ENCODE assay signal across 12 mouse cellular contexts in the genomic region with DNA sequence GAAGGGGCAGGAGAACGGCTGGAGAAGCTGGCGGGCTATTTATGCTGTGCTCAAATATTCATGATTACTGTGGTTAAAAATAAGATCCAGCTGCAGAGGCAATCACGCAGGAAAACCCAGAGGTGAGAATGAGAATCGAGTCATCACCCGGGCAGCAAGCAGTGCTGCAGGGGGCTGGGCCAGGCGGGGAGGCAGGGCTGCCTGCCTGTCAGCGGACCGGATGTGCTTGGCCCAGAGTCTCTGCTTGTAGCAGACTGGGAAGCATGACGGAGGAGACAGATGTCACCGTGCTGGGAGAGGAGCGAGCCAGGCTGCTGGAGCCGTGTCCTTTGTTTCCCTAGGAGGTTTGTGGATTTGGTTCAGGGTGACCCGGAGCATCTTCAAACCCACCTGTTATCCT. TPM values are rescaled to one million over a fixed set of nuclear protein-coding genes. Genes with fewer than 3 reads are reported as not detected.
DNase-seq lines count a peak whose midpoint lies in the region; ATAC-seq and TF ChIP-seq lines count a peak whose summit lies in the region.
"Had no signal": no experiment of that assay in that cellular context is flagged by ENCODE, and none has a peak within 500 bp of the region (broad histone marks: within the 10 kb centered on the region; RNA-seq: fewer than 3 reads in every experiment).

No protein-coding gene starts in this region.

- peak; percentile 83 for ATAC-seq in lung, embryonic 14.5 days (ENCODE audit: insufficient read depth)
- peak; percentile 76 for ATAC-seq in heart, postnatal 0 days (ENCODE audit: insufficient read depth, low read depth)
- ATAC-seq in lung, postnatal 0 days = peak; percentile 60
- ATAC-seq in hindbrain, embryonic 12.5 days (ENCODE audit: low FRiP score) = no peak

- TF ChIP-seq POLR2A in lung, adult 2 months (IDR thresholded peaks at IDR 0.05; ENCODE audit: borderline replicate concordance, extremely low read depth, low read depth, low read length) = no peak

- DNase-seq in heart, embryonic 10.5 days (ENCODE audit: low spot score) = no peak
- no peak for DNase-seq in heart, postnatal 36 days
- DNase-seq in lung, embryonic 14.5 days = peak; percentile 77
- no peak for DNase-seq in lung, adult 2 months
- DNase-seq in heart, postnatal 0 days (ENCODE audit: low spot score) = peak; percentile 80
- peak; percentile 60 for DNase-seq in lung, postnatal 0 days (ENCODE audit: low spot score)
- no peak for DNase-seq in cerebellum, adult 11-12 months
- DNase-seq: cerebellum, adult 11 months had no signal

- 0 out of 2 replicates have a peak, but pooled peaks have one; percentile 35 for TF ChIP-seq EP300 in heart, postnatal 0 days (IDR thresholded peaks at IDR 0.05; ENCODE audit: low read depth)
- TF ChIP-seq EP300 in lung, postnatal 0 days (IDR thresholded peaks at IDR 0.05) = no peak

- H3K4me3 ChIP-seq in heart, embryonic 10.5 days = 0 out of 2 replicates have a peak overlapping the region, but pooled peaks have one; percentile 1
- no peak overlapping the region for H3K4me3 ChIP-seq in lung, embryonic 14.5 days (ENCODE audit: low read depth, low read length)
- no peak overlapping the region for H3K4me3 ChIP-seq in lung, adult 2 months (replicated peaks; ENCODE audit: extremely low read depth, low read depth, low read length)
- no peak overlapping the region for H3K4me3 ChIP-seq in heart, postnatal 0 days (ENCODE audit: low read depth, low read length)
- no peak overlapping the region for H3K4me3 ChIP-seq in lung, postnatal 0 days (ENCODE audit: low read depth, low read length)
- H3K4me3 ChIP-seq in hindbrain, embryonic 12.5 days = no peak overlapping the region
- H3K4me3 ChIP-seq: hindbrain, embryonic 13.5 days; neural tube, embryonic 12.5 days had no signal

- no peak overlapping the region for H3K4me2 ChIP-seq in lung, embryonic 14.5 days
- H3K4me2 ChIP-seq in heart, postnatal 0 days (ENCODE audit: low read depth, low read length) = peak overlapping the region; percentile 33
- H3K4me2 ChIP-seq in lung, postnatal 0 days (replicated peaks; ENCODE audit: low read depth, low read length) = no peak overlapping the region
- H3K4me2 ChIP-seq in hindbrain, embryonic 12.5 days (replicated peaks) = no peak overlapping the region
- H3K4me2 ChIP-seq: hindbrain, embryonic 13.5 days; neural tube, embryonic 12.5 days had no signal

- H3K36me3 ChIP-seq in heart, embryonic 10.5 days = no peaks in the 10 kb centered on the region
- no peaks in the 10 kb centered on the region for H3K36me3 ChIP-seq in lung, embryonic 14.5 days (ENCODE audit: insufficient read depth)
- no peaks in the 10 kb centered on the region for H3K36me3 ChIP-seq in heart, postnatal 0 days (replicated peaks; ENCODE audit: control insufficient read depth, insufficient read depth, low read length)
- no peaks in the 10 kb centered on the region for H3K36me3 ChIP-seq in lung, postnatal 0 days (ENCODE audit: insufficient read depth, low read length)
- no peaks in the 10 kb centered on the region for H3K36me3 ChIP-seq in hindbrain, embryonic 12.5 days
- H3K36me3 ChIP-seq: hindbrain, embryonic 13.5 days; neural tube, embryonic 12.5 days had no signal

- no peak overlapping the region for H3K9ac ChIP-seq in lung, embryonic 14.5 days
- H3K9ac ChIP-seq in heart, postnatal 0 days (replicated peaks; ENCODE audit: low read depth, low read length) = no peak overlapping the region
- H3K9ac ChIP-seq in lung, postnatal 0 days (replicated peaks; ENCODE audit: low read depth) = no peak overlapping the region
- no peak overlapping the region for H3K9ac ChIP-seq in hindbrain, embryonic 12.5 days
- H3K9ac ChIP-seq: hindbrain, embryonic 13.5 days; neural tube, embryonic 12.5 days had no signal

- intact Hi-C loops in heart, postnatal 36 days (cut with DNase I) = no loop called here

- peaks cover 10% of the 10 kb centered on the region for H3K27me3 ChIP-seq in heart, embryonic 10.5 days (ENCODE audit: insufficient read depth, poor library complexity, severe bottlenecking)
- H3K27me3 ChIP-seq in lung, embryonic 14.5 days (ENCODE audit: insufficient read depth, low read length) = no peaks in the 10 kb centered on the region
- no peaks in the 10 kb centered on the region for H3K27me3 ChIP-seq in heart, postnatal 0 days (ENCODE audit: control insufficient read depth, insufficient read depth, low read length)
- no peaks in the 10 kb centered on the region for H3K27me3 ChIP-seq in lung, postnatal 0 days (replicated peaks; ENCODE audit: insufficient read depth, low read length)
- H3K27me3 ChIP-seq in hindbrain, embryonic 12.5 days = no peaks in the 10 kb centered on the region
- H3K27me3 ChIP-seq: CH12.LX; hindbrain, embryonic 13.5 days; neural tube, embryonic 12.5 days had no signal

- H3K4me1 ChIP-seq in heart, embryonic 10.5 days = peaks cover 17% of the 10 kb centered on the region; the same call in 1 of the 2 replicates
- 0 out of 2 replicates have a peak, but pooled peaks cover under 1% of the 10 kb centered on the region for H3K4me1 ChIP-seq in lung, embryonic 14.5 days (ENCODE audit: insufficient read depth)
- 0 out of 2 replicates have a peak, but pooled peaks cover 2% of the 10 kb centered on the region for H3K4me1 ChIP-seq in lung, adult 2 months (ENCODE audit: control insufficient read depth, insufficient read depth, low read length)
- H3K4me1 ChIP-seq in heart, postnatal 0 days (ENCODE audit: control insufficient read depth, insufficient read depth) = peaks cover 9% of the 10 kb centered on the region; the same call in 1 of the 2 replicates
- H3K4me1 ChIP-seq in lung, postnatal 0 days (ENCODE audit: insufficient read depth, low read depth, low read length) = no peaks in the 10 kb centered on the region
- 0 out of 2 replicates have a peak, but pooled peaks cover 2% of the 10 kb centered on the region for H3K4me1 ChIP-seq in hindbrain, embryonic 12.5 days
- H3K4me1 ChIP-seq: neural tube, embryonic 12.5 days had no signal

- TF ChIP-seq CTCF in lung, embryonic 14.5 days (IDR thresholded peaks at IDR 0.05; ENCODE audit: low read depth) = no peak
- no peak for TF ChIP-seq CTCF in lung, adult 2 months (IDR thresholded peaks at IDR 0.05; ENCODE audit: insufficient read depth, low read length)
- no peak for TF ChIP-seq CTCF in heart, postnatal 0 days (IDR thresholded peaks at IDR 0.05; ENCODE audit: low read depth)
- TF ChIP-seq CTCF in lung, postnatal 0 days (IDR thresholded peaks at IDR 0.05) = no peak

- peak overlapping the region; percentile 59 for H3K27ac ChIP-seq in heart, embryonic 10.5 days
- H3K27ac ChIP-seq in lung, embryonic 14.5 days (ENCODE audit: low read depth) = no peak overlapping the region
- peak overlapping the region; percentile 45 for H3K27ac ChIP-seq in heart, postnatal 0 days (ENCODE audit: low read depth)
- H3K27ac ChIP-seq in lung, postnatal 0 days (ENCODE audit: low read length) = no peak overlapping the region
- no peak overlapping the region for H3K27ac ChIP-seq in hindbrain, embryonic 12.5 days
- H3K27ac ChIP-seq: hindbrain, embryonic 13.5 days; neural tube, embryonic 12.5 days had no signal

- WGBS in heart, embryonic 10.5 days = 34% methylated on average over 13 of the region's 13 CpGs
- 24% methylated on average over 13 of the region's 13 CpGs for WGBS in lung, embryonic 14.5 days
- WGBS in lung, adult 2 months = 30% methylated on average over 13 of the region's 13 CpGs
- 12% methylated on average over 13 of the region's 13 CpGs for WGBS in heart, postnatal 0 days
- WGBS in lung, postnatal 0 days = 26% methylated on average over 13 of the region's 13 CpGs
- 51% methylated on average over 13 of the region's 13 CpGs for WGBS in hindbrain, embryonic 12.5 days

- H3K9me3 ChIP-seq in heart, embryonic 10.5 days = no peaks in the 10 kb centered on the region
- no peaks in the 10 kb centered on the region for H3K9me3 ChIP-seq in lung, embryonic 14.5 days (ENCODE audit: low read depth, low read length)
- no peaks in the 10 kb centered on the region for H3K9me3 ChIP-seq in heart, postnatal 0 days (replicated peaks; ENCODE audit: control insufficient read depth, low read length)
- H3K9me3 ChIP-seq in lung, postnatal 0 days (ENCODE audit: low read length) = no peaks in the 10 kb centered on the region
- H3K9me3 ChIP-seq in hindbrain, embryonic 12.5 days (replicated peaks) = no peaks in the 10 kb centered on the region
- H3K9me3 ChIP-seq: hindbrain, embryonic 13.5 days; neural tube, embryonic 12.5 days had no signal

RNA-seq across cellular contexts. Expression of a gene that starts 54.7 kb away (rescaled TPM):
- polyA plus RNA-seq in heart, embryonic 10.5 days (2016; fragmentation: Nextera tagmentation; extraction: Ambion mirVana) = 12.5 and 17.6 TPM in 2 replicates
- 100 to 1,000 TPM; 109 to 114 TPM for total RNA-seq in heart, postnatal 36 days (2021)
- polyA plus RNA-seq in lung, embryonic 14.5 days (2014; fragmentation: Nextera tagmentation; extraction: Ambion mirVana) = 63.0 and 77.1 TPM in 2 replicates
- 112 and 120 TPM in 2 replicates for polyA plus RNA-seq in lung, adult 2 months (2012; rRNA removed)
- 132 and 145 TPM in 2 replicates for total RNA-seq in heart, postnatal 0 days (2014; rRNA removed; ENCODE audit: low replicate concordance)
- polyA plus RNA-seq in heart, postnatal 0 days (2015; fragmentation: Nextera tagmentation; extraction: Ambion mirVana) = 13.4 and 13.9 TPM in 2 replicates
- 25.4 and 32.0 TPM in 2 replicates for polyA plus RNA-seq in lung, postnatal 0 days (2015; fragmentation: Nextera tagmentation; extraction: Ambion mirVana)
- polyA plus RNA-seq in hindbrain, embryonic 12.5 days (2016; fragmentation: Nextera tagmentation; extraction: Ambion mirVana) = 57.8 and 60.5 TPM in 2 replicates

Comparison
In these comparisons a context has a peak if more than half of its experiments do, and no peak if none do; other contexts are left out.
1. DNase-seq: peak in lung, embryonic 14.5 days (single experiment), heart, postnatal 0 days (single experiment) and lung, postnatal 0 days (single experiment); none in heart, embryonic 10.5 days (single experiment), heart, postnatal 36 days (0 of 2), lung, adult 2 months (single experiment) and cerebellum, adult 11-12 months (single experiment).
2. H3K27ac ChIP-seq: peak in heart, embryonic 10.5 days (single experiment) and heart, postnatal 0 days (single experiment); none in lung, embryonic 14.5 days (single experiment), lung, postnatal 0 days (single experiment) and hindbrain, embryonic 12.5 days (single experiment).